Mouse (Mus musculus): Measurements from ENCODE around the gene Lin7a. TPM values are rescaled to one million over a fixed set of nuclear protein-coding genes. Genes with fewer than 3 reads are reported as not detected.

Lin7a gene
- polyA plus RNA-seq, 1 experiment from 2014 or later: 16.8 TPM

DNA sequence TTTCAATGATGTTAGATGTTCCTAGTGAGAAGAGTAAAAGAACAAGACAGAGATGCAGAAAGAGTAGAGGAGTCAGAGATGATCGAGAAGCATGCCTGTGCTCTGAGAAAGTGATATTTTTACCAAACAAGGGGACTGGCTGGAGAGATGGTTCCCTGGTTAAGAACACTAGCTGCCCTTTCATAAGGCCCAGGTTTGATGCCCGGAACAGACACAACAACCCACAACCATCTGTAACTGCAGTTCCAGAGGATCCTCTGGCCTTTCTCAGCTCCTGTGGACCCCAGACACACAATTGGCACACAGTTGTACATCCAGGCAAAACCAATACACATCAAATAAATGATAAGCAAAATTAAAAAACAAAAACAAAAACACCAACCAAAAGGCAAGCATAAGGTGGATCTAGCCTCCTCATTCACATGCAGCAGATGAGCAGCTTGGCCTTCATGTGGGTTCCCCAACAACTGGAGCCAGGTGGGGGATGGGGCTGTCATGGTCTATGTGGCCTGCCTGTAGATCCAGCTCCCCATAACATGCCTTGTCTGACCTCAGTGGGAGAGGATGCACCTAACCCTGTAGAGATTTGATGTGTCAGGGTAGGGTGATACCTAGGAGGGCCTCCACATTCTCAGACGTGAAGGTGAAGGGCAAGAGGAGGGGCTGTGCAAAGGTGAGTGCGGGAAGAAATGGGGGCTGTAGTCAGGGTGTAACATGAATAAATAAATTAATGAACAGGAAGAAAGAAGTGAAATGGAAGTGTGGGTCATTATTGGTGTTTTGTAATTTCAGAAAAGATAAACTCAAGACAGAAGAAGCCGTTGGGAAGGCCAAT is 178.2 kb downstream of the Lin7a start:
- no peak overlapping the region for H3K4me2 ChIP-seq (replicated peaks)
- 91% methylated on average over 5 of the region's 5 CpGs for WGBS
- no peaks in the 10 kb centered on the region for H3K9me3 ChIP-seq
- no peaks in the 10 kb centered on the region for H3K36me3 ChIP-seq
- no peak overlapping the region for H3K9ac ChIP-seq (replicated peaks)
- no peaks in the 10 kb centered on the region for H3K4me1 ChIP-seq
- no peak for ATAC-seq (replicated peaks)
- H3K27ac ChIP-seq (replicated peaks): no peak overlapping the region
- no peaks in the 10 kb centered on the region for H3K27me3 ChIP-seq
- H3K4me3 ChIP-seq: no peak overlapping the region

DNA sequence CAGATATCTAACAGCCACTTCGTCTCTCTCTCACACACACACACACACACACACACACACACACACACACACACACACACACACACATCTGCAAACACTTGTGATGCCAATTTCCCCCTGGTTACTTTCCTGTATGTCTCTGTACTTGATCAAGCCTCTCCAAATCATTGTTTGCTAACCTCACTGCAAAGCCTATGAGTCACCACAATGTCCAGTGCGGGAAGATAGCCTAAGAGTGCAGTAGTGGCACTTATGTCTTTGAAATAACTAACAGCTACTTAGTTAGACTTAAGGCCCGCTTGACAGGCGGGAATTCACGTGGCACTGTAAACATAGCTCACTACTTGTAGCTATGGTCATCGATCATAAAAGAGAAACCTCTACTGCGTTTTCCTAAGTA is 196.3 kb downstream of the Lin7a start:
- Histone ChIP-seq H3K4me3 (no peak overlapping the region), H3K4me1 (no peaks in the 10 kb centered on the region), H3K9me3 (no peaks in the 10 kb centered on the region), H3K9ac (replicated peaks) (no peak overlapping the region), H3K4me2 (replicated peaks) (no peak overlapping the region), H3K27ac (replicated peaks) (no peak overlapping the region), H3K36me3 (no peaks in the 10 kb centered on the region), H3K27me3 (no peaks in the 10 kb centered on the region)
- WGBS: 88% methylated on average over 7 of the region's 7 CpGs
- no peak for ATAC-seq (replicated peaks)

Other genes starting within 250 kb of the Lin7a start
- 0.29 and 0.67 TPM in 2 replicates for gene Acss3, start 148.0 kb upstream of the Lin7a start, polyA plus RNA-seq (2015; fragmentation: Nextera tagmentation; extraction: Ambion mirVana)
- not detected in 2 replicates for gene Myf5, start 214.4 kb downstream of the Lin7a start, polyA plus RNA-seq (2015; fragmentation: Nextera tagmentation; extraction: Ambion mirVana)
- not detected in 2 replicates for gene Myf6, start 223.1 kb downstream of the Lin7a start, polyA plus RNA-seq (2015; fragmentation: Nextera tagmentation; extraction: Ambion mirVana)

Measured in forebrain, embryonic 15.5 days (tissue).